Mouse (Mus musculus): ENCODE results near the gene Fbxo7. TPM values are rescaled to one million over a fixed set of nuclear protein-coding genes. Genes with fewer than 3 reads are reported as not detected.

The Fbxo7 gene
- polyA plus RNA-seq, 1 experiment, result 53.2 TPM

GRCm38 (mm10) chr10:86030743-86031142, 9.0 kb downstream of the Fbxo7 start:
- no peak overlapping the region for H3K27ac ChIP-seq (ENCODE audit: control insufficient read depth, insufficient read depth, low read length)
- no peaks in the 10 kb centered on the region for H3K27me3 ChIP-seq (ENCODE audit: control insufficient read depth, insufficient read depth, low read length)
- no peak overlapping the region for H3K4me3 ChIP-seq (ENCODE audit: control insufficient read depth, insufficient read depth, low read length)
- H3K4me1 ChIP-seq (replicated peaks; ENCODE audit: control insufficient read depth, insufficient read depth, low read length), result no peaks in the 10 kb centered on the region
- DNase-seq, result no peak
- TF ChIP-seq POLR2A (IDR thresholded peaks at IDR 0.05; ENCODE audit: control insufficient read depth, extremely low read depth, insufficient read depth, low read length, poor library complexity) (no peak), CTCF (IDR thresholded peaks at IDR 0.05; ENCODE audit: borderline replicate concordance, control insufficient read depth, extremely low read depth, insufficient read depth, low read length, poor library complexity) (no peak)
- 96% methylated on average over 7 of the region's 7 CpGs for WGBS
- peaks cover 30% of the 10 kb centered on the region for H3K36me3 ChIP-seq (ENCODE audit: control insufficient read depth, insufficient read depth, low read length)

GRCm38 (mm10) chr10:86032517-86032916, 10.7 kb downstream of the Fbxo7 start:
- H3K4me3 ChIP-seq (ENCODE audit: control insufficient read depth, insufficient read depth, low read length), result no peak overlapping the region
- TF ChIP-seq POLR2A (IDR thresholded peaks at IDR 0.05; ENCODE audit: control insufficient read depth, extremely low read depth, insufficient read depth, low read length, poor library complexity) (no peak), CTCF (IDR thresholded peaks at IDR 0.05; ENCODE audit: borderline replicate concordance, control insufficient read depth, extremely low read depth, insufficient read depth, low read length, poor library complexity) (no peak)
- no peaks in the 10 kb centered on the region for H3K27me3 ChIP-seq (ENCODE audit: control insufficient read depth, insufficient read depth, low read length)
- 91% methylated on average over 3 of the region's 3 CpGs for WGBS
- H3K36me3 ChIP-seq (ENCODE audit: control insufficient read depth, insufficient read depth, low read length), result peaks cover 39% of the 10 kb centered on the region
- H3K27ac ChIP-seq (ENCODE audit: control insufficient read depth, insufficient read depth, low read length), result no peak overlapping the region
- no peaks in the 10 kb centered on the region for H3K4me1 ChIP-seq (replicated peaks; ENCODE audit: control insufficient read depth, insufficient read depth, low read length)
- DNase-seq, result no peak

GRCm38 (mm10) chr10:86034007-86034728, 12.4 kb downstream of the Fbxo7 start:
- Histone ChIP-seq H3K4me3 (ENCODE audit: control insufficient read depth, insufficient read depth, low read length) (no peak overlapping the region), H3K27me3 (ENCODE audit: control insufficient read depth, insufficient read depth, low read length) (no peaks in the 10 kb centered on the region), H3K36me3 (ENCODE audit: control insufficient read depth, insufficient read depth, low read length) (peaks cover 39% of the 10 kb centered on the region), H3K4me1 (replicated peaks; ENCODE audit: control insufficient read depth, insufficient read depth, low read length) (no peaks in the 10 kb centered on the region), H3K27ac (ENCODE audit: control insufficient read depth, insufficient read depth, low read length) (no peak overlapping the region)
- 88% methylated on average over 2 of the region's 2 CpGs for WGBS
- no peak for DNase-seq
- TF ChIP-seq POLR2A (IDR thresholded peaks at IDR 0.05; ENCODE audit: control insufficient read depth, extremely low read depth, insufficient read depth, low read length, poor library complexity), result no peak
- no peak for TF ChIP-seq CTCF (IDR thresholded peaks at IDR 0.05; ENCODE audit: borderline replicate concordance, control insufficient read depth, extremely low read depth, insufficient read depth, low read length, poor library complexity)

DNA sequence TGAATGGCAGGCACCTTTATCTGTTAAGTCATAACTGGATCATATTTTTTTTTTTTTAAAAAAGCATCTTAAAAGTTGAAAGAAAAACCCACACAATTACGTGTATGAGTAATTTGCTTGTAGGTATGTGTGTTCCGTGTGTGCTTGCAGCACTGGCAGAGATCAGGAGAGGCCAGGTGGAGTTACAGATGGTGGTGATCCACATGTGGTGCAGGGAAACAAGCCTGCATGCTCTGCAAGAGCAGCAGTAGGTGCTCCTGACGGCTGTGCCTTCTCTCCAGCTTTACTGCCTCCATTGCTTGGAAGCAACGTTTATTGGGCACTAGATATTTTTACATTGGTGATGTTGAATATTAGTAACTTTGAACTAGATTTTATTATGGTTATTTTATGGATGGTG, 21.9 kb downstream of the Fbxo7 start:
- TF ChIP-seq CTCF (IDR thresholded peaks at IDR 0.05; ENCODE audit: borderline replicate concordance, control insufficient read depth, extremely low read depth, insufficient read depth, low read length, poor library complexity) (no peak), POLR2A (IDR thresholded peaks at IDR 0.05; ENCODE audit: control insufficient read depth, extremely low read depth, insufficient read depth, low read length, poor library complexity) (no peak)
- H3K36me3 ChIP-seq (ENCODE audit: control insufficient read depth, insufficient read depth, low read length), result peaks cover 53% of the 10 kb centered on the region

GRCm38 (mm10) chr10:86044066-86044465, 22.3 kb downstream of the Fbxo7 start:
- Histone ChIP-seq H3K4me1 (replicated peaks; ENCODE audit: control insufficient read depth, insufficient read depth, low read length) (no peaks in the 10 kb centered on the region), H3K36me3 (ENCODE audit: control insufficient read depth, insufficient read depth, low read length) (peaks cover 55% of the 10 kb centered on the region), H3K4me3 (ENCODE audit: control insufficient read depth, insufficient read depth, low read length) (no peak overlapping the region), H3K27me3 (ENCODE audit: control insufficient read depth, insufficient read depth, low read length) (no peaks in the 10 kb centered on the region), H3K27ac (ENCODE audit: control insufficient read depth, insufficient read depth, low read length) (no peak overlapping the region)
- 96% methylated on average over 8 of the region's 8 CpGs for WGBS
- DNase-seq, result no peak
- no peak for TF ChIP-seq CTCF (IDR thresholded peaks at IDR 0.05; ENCODE audit: borderline replicate concordance, control insufficient read depth, extremely low read depth, insufficient read depth, low read length, poor library complexity)
- no peak for TF ChIP-seq POLR2A (IDR thresholded peaks at IDR 0.05; ENCODE audit: control insufficient read depth, extremely low read depth, insufficient read depth, low read length, poor library complexity)

More for the DNA sequence above, 21.9 kb downstream of the Fbxo7 start:
- WGBS, result 98% methylated on average over 4 of the region's 4 CpGs
- Histone ChIP-seq H3K4me1 (replicated peaks; ENCODE audit: control insufficient read depth, insufficient read depth, low read length) (no peaks in the 10 kb centered on the region), H3K27ac (ENCODE audit: control insufficient read depth, insufficient read depth, low read length) (no peak overlapping the region), H3K27me3 (ENCODE audit: control insufficient read depth, insufficient read depth, low read length) (no peaks in the 10 kb centered on the region), H3K4me3 (ENCODE audit: control insufficient read depth, insufficient read depth, low read length) (no peak overlapping the region)
- DNase-seq, result no peak

DNA sequence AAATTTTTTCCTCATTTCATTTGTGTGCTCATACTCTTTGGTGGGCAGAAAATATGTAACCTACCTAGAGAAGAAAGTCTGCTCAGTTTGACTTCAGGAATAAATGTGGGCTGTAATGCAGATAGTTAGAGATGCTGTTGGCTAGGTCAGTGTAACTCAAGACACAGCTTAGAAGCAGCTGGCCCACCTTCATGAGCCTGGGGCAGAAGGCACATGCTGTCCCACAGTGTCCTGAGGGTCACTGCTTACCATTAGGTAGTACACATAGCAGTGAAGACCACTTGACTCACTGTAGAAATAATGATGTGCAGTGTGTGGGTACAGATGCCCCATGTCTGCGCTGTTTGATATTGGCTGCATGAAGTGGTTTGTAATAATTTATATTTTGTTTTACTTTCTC, 24.6 kb downstream of the Fbxo7 start:
- 98% methylated on average over 1 of the region's 1 CpGs for WGBS
- TF ChIP-seq POLR2A (IDR thresholded peaks at IDR 0.05; ENCODE audit: control insufficient read depth, extremely low read depth, insufficient read depth, low read length, poor library complexity) (no peak), CTCF (IDR thresholded peaks at IDR 0.05; ENCODE audit: borderline replicate concordance, control insufficient read depth, extremely low read depth, insufficient read depth, low read length, poor library complexity) (no peak)
- Histone ChIP-seq H3K4me3 (ENCODE audit: control insufficient read depth, insufficient read depth, low read length) (no peak overlapping the region), H3K36me3 (ENCODE audit: control insufficient read depth, insufficient read depth, low read length) (peaks cover 64% of the 10 kb centered on the region), H3K4me1 (replicated peaks; ENCODE audit: control insufficient read depth, insufficient read depth, low read length) (no peaks in the 10 kb centered on the region), H3K27ac (ENCODE audit: control insufficient read depth, insufficient read depth, low read length) (no peak overlapping the region), H3K27me3 (ENCODE audit: control insufficient read depth, insufficient read depth, low read length) (no peaks in the 10 kb centered on the region)
- DNase-seq, result no peak
